Mouse (Mus musculus) forebrain, embryonic 15.5 days (tissue): ENCODE results near the gene Slc25a11. TPM values are rescaled to one million over a fixed set of nuclear protein-coding genes. Genes with fewer than 3 reads are reported as not detected.

Experiments
- ATAC-seq: fragments of 200-750 bp; cut with Nextera tagmentation; replicated peaks from 2 replicates; pipeline ENCODE4 v1.8.0; 2017; ENCODE audit warnings: mild to moderate bottlenecking, moderate TSS enrichment, moderate library complexity
- H3K27ac ChIP-seq: fragments of 300-500 bp; sonication (generic); replicated peaks from 2 replicates; pipeline ENCODE4 v1.5.1; 2015; ENCODE audit warnings: mild to moderate bottlenecking, inconsistent platforms
- H3K27me3 ChIP-seq: fragments of 300-500 bp; sonication (generic); 2 replicates; pipeline ENCODE4 v1.6.1; 2015; ENCODE audit warnings: inconsistent platforms
- H3K36me3 ChIP-seq: fragments of 300-500 bp; sonication (generic); 2 replicates; pipeline ENCODE4 v1.6.1; 2015; ENCODE audit warnings: mild to moderate bottlenecking, inconsistent platforms
- H3K4me1 ChIP-seq: fragments of 300-500 bp; sonication (generic); 2 replicates; pipeline ENCODE4 v1.6.1; 2015; ENCODE audit warnings: inconsistent platforms
- H3K4me2 ChIP-seq: fragments of 300-500 bp; sonication (generic); replicated peaks from 2 replicates; pipeline ENCODE4 v1.6.1; 2015; ENCODE audit warnings: mild to moderate bottlenecking, inconsistent platforms
- H3K4me3 ChIP-seq: fragments of 300-500 bp; sonication (generic); 2 replicates; pipeline ENCODE4 v1.5.1; 2015; ENCODE audit warnings: mild to moderate bottlenecking, inconsistent platforms
- H3K9ac ChIP-seq: fragments of 300-500 bp; sonication (generic); replicated peaks from 2 replicates; pipeline ENCODE4 v1.6.1; 2015; ENCODE audit warnings: mild to moderate bottlenecking, inconsistent platforms
- H3K9me3 ChIP-seq: fragments of 300-500 bp; sonication (generic); 2 replicates; pipeline ENCODE4 v1.6.1; 2016; ENCODE audit warnings: inconsistent platforms
- WGBS: fragments of 180-500 bp; shearing (Covaris S2); methylation state at CpG from one replicate; pipeline ENCODE4 v1.1.7; 2015; ENCODE audit warnings: mixed read lengths; 5-methylcytosine and 5-hydroxymethylcytosine counted together
- polyA plus RNA-seq: library from polyadenylated mRNA; unstranded; fragments of >200 nt; fragmentation: Nextera tagmentation; extraction: Ambion mirVana; gene quantifications from 2 replicates; pipeline ENCODE4 v1.2.1, GENCODE M21; 2015

The Slc25a11 gene
- polyA plus RNA-seq, 1 experiment from 2014 or later, result 168 TPM

DNA sequence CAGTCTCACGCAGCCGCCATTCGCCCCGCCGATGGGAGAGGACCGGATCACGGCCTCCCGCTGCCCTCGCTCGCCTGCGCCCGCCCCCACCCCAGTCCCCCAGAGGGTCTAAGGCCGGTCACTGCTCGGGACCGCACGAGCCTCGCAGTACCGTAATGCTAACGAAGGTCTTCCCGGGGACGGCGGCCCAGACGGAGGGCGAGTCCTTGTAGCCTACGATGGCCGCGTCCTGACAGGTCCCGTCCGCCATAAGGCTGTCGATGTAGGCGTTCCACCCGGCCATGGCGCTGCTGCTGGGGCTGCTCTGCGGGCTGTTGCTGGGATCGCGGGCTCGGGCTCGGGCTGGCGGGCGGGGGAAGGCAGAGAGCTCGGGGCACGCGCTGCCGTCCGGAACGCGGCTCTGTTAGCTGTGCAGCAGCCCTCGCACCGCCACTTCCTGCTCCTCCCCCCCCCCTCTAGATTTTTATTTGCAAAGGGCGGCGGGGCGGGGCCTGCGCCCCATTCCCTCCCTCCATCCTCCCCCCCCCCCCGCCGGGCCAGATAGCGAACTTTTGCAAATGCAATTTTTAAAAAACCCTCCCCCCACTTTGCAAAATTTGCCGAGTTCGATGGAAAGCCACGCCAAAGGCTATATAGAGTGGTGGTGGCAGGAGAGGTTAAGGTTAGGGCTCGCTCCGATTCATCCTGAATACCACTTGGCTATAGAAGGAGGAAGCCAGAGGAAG lies 7.1 kb upstream of the Slc25a11 start, which contains the start of gene Pfn1:
Gene Pfn1 (minus strand): TSS at position 447 of the 725 bp plus-strand sequence.
- WGBS, result under 1% methylated on average over 56 of the region's 61 CpGs
- no peaks in the 10 kb centered on the region for H3K9me3 ChIP-seq
- peak within 1 kb of the TSS; percentile 97 for H3K27ac ChIP-seq
- peak within 1 kb of the TSS; percentile 99 for H3K4me3 ChIP-seq
- peak; percentile 59 for ATAC-seq
- H3K27me3 ChIP-seq, result no peaks in the 10 kb centered on the region
- peak within 1 kb of the TSS; percentile 72 for H3K4me2 ChIP-seq
- peak within 1 kb of the TSS; percentile 97 for H3K9ac ChIP-seq
- H3K36me3 ChIP-seq, result peaks cover 31% of the 10 kb centered on the region
- peaks cover 46% of the 10 kb centered on the region for H3K4me1 ChIP-seq

DNA sequence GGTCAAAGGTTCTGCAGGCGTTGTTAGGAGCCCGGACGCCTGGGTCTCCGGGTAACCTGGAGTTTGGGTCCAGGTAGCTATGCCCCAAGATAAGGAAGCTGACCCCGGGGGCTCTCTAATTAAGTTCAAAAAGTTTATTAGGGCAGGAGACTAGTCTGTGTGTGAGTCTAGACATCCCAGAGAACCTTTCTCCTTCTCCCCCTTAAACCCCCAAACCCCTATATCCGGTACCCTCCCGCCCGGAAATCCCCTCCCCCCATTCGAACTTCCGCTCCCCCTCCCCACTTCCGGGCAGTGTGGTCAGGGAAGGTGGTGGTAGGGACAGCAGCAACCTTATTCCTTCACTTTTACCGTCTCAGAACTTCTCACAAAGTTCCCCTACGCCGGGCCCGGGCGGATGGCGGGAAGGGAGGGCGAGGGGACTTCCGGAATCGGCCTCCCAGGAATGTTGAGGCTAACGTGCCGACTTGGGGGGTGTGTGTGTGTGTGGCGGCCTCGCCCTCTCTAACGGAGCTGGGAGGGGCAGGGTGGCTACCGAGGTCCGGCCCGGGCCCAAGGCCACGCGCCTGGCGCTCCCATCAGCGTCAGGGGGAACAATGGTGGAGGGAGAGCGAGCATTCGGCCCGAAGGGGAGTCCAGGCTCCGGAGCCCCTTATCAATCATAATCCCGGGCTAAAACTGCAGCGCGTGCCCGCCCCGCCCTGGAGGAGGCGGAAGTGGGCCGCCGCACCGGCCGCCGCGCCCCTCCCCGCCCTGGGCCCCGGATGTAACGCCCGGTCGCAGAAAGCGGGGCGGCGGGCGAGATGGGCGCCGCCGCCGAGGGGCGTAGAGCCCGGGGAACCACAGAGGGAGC lies 6.3 kb upstream of the Slc25a11 start:
- under 1% methylated on average over 51 of the region's 63 CpGs for WGBS
- H3K27me3 ChIP-seq, result no peaks in the 10 kb centered on the region
- H3K4me2 ChIP-seq, result peak overlapping the region; percentile 72
- peak overlapping the region; percentile 99 for H3K4me3 ChIP-seq
- peaks cover 54% of the 10 kb centered on the region for H3K4me1 ChIP-seq
- peak; percentile 66 for ATAC-seq
- peak overlapping the region; percentile 97 for H3K27ac ChIP-seq
- peak overlapping the region; percentile 97 for H3K9ac ChIP-seq
- H3K36me3 ChIP-seq, result peaks cover 37% of the 10 kb centered on the region
- H3K9me3 ChIP-seq, result no peaks in the 10 kb centered on the region

GRCm38 (mm10) chr11:70652884-70653344 lies 5.6 kb upstream of the Slc25a11 start:
- Histone ChIP-seq H3K4me3 (peak overlapping the region; percentile 99), H3K27ac (peak overlapping the region; percentile 97), H3K36me3 (peaks cover 37% of the 10 kb centered on the region), H3K4me1 (peaks cover 60% of the 10 kb centered on the region), H3K4me2 (peak overlapping the region; percentile 72), H3K9ac (peak overlapping the region; percentile 97), H3K27me3 (no peaks in the 10 kb centered on the region), H3K9me3 (no peaks in the 10 kb centered on the region)
- WGBS, result 62% methylated on average over 6 of the region's 6 CpGs
- no peak for ATAC-seq

- H3K4me1 ChIP-seq, result peaks cover 62% of the 10 kb centered on the region
- peaks cover 37% of the 10 kb centered on the region for H3K36me3 ChIP-seq
- peak overlapping the region; percentile 99 for H3K4me3 ChIP-seq
- ATAC-seq, result no peak
- H3K9me3 ChIP-seq, result no peaks in the 10 kb centered on the region
- H3K27me3 ChIP-seq, result no peaks in the 10 kb centered on the region
- no peak overlapping the region for H3K27ac ChIP-seq
- peak overlapping the region; percentile 72 for H3K4me2 ChIP-seq
- 72% methylated on average over 12 of the region's 12 CpGs for WGBS
- H3K9ac ChIP-seq, result peak overlapping the region; percentile 97; the same call in 1 of the 2 replicates
Observed at GRCm38 (mm10) chr11:70652029-70652883, 5.0 kb upstream of the Slc25a11 start.

DNA sequence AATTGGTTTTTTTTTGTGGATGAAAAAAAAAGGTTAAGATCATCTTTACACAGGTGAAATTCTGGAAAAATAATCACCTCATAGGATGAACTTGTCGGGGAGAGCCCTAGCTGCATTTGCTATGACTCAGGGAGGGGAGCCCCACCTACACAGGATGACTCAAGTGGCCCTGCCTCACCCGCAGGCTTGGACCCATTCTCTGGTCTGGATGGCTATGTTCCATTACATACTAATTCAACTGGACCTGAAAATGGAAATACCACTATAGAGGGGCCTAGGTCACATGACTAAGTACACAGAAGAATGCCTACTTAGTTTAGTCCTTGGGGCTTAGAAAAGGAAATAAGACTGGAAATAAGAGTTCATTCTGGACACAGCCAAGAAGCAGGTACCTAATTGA lies 4.1 kb upstream of the Slc25a11 start:
- H3K9me3 ChIP-seq, result no peaks in the 10 kb centered on the region
- ATAC-seq, result no peak
- H3K4me2 ChIP-seq, result no peak overlapping the region
- H3K36me3 ChIP-seq, result peaks cover 37% of the 10 kb centered on the region
- no peak overlapping the region for H3K9ac ChIP-seq
- WGBS, result 82% methylated on average over 2 of the region's 2 CpGs
- peaks cover 57% of the 10 kb centered on the region for H3K4me1 ChIP-seq
- H3K27me3 ChIP-seq, result no peaks in the 10 kb centered on the region
- H3K27ac ChIP-seq, result no peak overlapping the region
- H3K4me3 ChIP-seq, result no peak overlapping the region

DNA sequence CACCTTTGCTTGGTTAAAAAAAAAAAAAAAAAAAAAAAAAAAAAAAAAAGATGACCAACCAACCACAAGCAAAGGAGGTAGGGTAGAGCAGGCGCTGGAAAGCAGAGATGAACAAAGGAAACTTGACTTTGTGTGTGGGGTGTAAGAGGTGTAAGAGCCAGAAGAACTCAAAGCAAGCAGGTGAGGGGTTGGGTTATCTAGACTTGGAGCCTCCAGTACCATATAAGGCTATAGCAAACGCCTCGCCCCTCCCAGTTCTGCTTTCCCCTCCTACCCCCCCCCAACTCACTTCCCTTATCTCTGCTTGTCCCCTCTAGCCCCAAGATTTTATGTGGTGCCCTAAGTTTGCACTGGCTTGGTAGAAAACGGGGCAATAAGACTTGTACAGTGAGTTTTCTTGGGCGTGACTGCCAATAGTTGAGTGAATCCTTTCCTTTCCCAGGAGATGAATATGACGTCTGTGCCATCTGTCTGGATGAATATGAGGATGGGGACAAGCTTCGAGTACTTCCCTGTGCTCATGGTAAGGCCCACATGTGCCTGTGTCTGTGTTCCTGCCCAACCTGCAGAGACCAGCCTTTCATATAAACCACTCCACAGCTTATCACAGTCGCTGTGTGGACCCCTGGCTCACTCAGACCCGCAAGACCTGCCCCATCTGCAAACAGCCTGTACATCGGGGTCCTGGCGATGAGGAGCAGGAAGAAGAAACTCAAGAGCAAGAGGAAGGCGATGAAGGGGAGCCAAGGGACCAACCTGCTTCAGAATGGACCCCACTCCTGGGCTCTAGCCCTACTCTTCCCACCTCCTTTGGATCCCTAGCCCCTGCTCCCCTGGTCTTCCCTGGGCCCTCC lies 3.3 kb upstream of the Slc25a11 start:
- no peaks in the 10 kb centered on the region for H3K27me3 ChIP-seq
- WGBS, result 84% methylated on average over 12 of the region's 12 CpGs

DNA sequence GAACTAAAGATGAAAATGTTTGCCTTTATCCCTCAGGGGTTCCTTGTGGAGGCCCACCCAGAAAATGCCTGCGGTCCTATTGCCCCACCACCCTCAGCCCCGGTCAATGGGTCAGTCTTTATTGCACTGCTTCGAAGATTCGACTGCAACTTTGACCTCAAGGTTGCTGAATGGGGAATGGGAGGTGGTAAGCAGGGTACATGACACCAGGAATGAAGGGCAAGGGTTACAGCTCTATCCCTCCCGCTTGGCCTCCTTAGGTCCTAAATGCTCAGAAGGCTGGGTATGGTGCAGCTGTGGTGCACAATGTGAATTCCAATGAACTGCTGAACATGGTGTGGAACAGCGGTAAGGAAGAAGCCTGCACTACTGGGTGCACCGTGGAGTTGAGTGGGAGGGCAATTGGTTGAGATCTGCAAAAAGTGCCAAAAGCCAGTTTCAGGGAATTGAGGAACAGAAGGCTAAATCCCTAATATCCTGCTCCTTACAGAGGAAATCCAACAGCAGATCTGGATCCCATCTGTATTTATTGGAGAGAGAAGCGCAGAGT lies 2.0 kb upstream of the Slc25a11 start:
- no peak overlapping the region for H3K27ac ChIP-seq
- H3K27me3 ChIP-seq, result no peaks in the 10 kb centered on the region
- peaks cover 45% of the 10 kb centered on the region for H3K36me3 ChIP-seq
- peak overlapping the region; percentile 65; the same call in 1 of the 2 replicates for H3K4me3 ChIP-seq
- peaks cover 57% of the 10 kb centered on the region for H3K4me1 ChIP-seq
- no peak for ATAC-seq
- WGBS, result 86% methylated on average over 8 of the region's 8 CpGs
- H3K9me3 ChIP-seq, result no peaks in the 10 kb centered on the region
- no peak overlapping the region for H3K9ac ChIP-seq
- 0 out of 2 replicates have a peak overlapping the region, but pooled peaks have one; percentile 94 for H3K4me2 ChIP-seq

More for the DNA sequence above, 3.3 kb upstream of the Slc25a11 start:
- H3K4me3 ChIP-seq, result no peak overlapping the region
- no peak overlapping the region for H3K4me2 ChIP-seq
- no peak for ATAC-seq
- H3K9me3 ChIP-seq, result no peaks in the 10 kb centered on the region
- peaks cover 57% of the 10 kb centered on the region for H3K4me1 ChIP-seq
- H3K27ac ChIP-seq, result no peak overlapping the region
- H3K9ac ChIP-seq, result no peak overlapping the region
- peaks cover 37% of the 10 kb centered on the region for H3K36me3 ChIP-seq

DNA sequence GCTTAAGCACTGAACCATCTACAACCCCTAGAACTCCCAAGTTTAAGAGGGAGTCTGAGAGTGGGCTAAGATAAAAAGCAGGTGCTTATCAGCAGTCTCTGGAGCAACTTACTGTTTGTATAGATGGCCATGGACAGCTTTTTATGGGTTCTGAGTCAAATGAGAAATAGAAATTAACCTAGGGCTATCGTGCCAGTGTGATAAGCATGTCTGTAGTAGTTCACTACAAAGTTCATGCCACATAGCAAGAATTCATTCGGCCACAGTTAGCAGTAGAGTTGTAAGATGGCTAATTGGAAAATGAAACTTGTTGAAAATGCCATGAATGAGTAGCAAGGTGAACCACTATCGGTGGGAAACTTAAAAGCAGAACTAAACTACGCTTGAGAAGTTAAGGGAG lies 1.2 kb upstream of the Slc25a11 start:
- ATAC-seq, result no peak
- Histone ChIP-seq H3K27me3 (no peaks in the 10 kb centered on the region), H3K27ac (no peak overlapping the region), H3K4me1 (peaks cover 56% of the 10 kb centered on the region), H3K4me2 (peak overlapping the region; percentile 94), H3K36me3 (peaks cover 49% of the 10 kb centered on the region), H3K9me3 (no peaks in the 10 kb centered on the region), H3K9ac (no peak overlapping the region), H3K4me3 (peak overlapping the region; percentile 65)
- 87% methylated on average over 4 of the region's 4 CpGs for WGBS

GRCm38 (mm10) chr11:70647716-70648420 lies 589 bp upstream of the Slc25a11 start:
- H3K36me3 ChIP-seq, result peaks cover 53% of the 10 kb centered on the region
- no peaks in the 10 kb centered on the region for H3K27me3 ChIP-seq
- peaks cover 50% of the 10 kb centered on the region for H3K4me1 ChIP-seq
- 5% methylated on average over 28 of the region's 28 CpGs for WGBS
- ATAC-seq, result peak; percentile 3; the same call in 1 of the 2 replicates
- no peaks in the 10 kb centered on the region for H3K9me3 ChIP-seq
- peak overlapping the region; percentile 94 for H3K4me2 ChIP-seq
- H3K27ac ChIP-seq, result peak overlapping the region; percentile 98
- peak overlapping the region; percentile 75 for H3K9ac ChIP-seq
- peak overlapping the region; percentile 65 for H3K4me3 ChIP-seq

- peak overlapping the region; percentile 75 for H3K4me2 ChIP-seq
- peaks cover 37% of the 10 kb centered on the region for H3K4me1 ChIP-seq
- peak overlapping the region; percentile 65 for H3K4me3 ChIP-seq
- H3K27ac ChIP-seq, result peak overlapping the region; percentile 98
- WGBS, result 8% methylated on average over 3 of the region's 3 CpGs
- ATAC-seq, result no peak
- H3K9me3 ChIP-seq, result no peaks in the 10 kb centered on the region
- H3K36me3 ChIP-seq, result peaks cover 42% of the 10 kb centered on the region
- no peaks in the 10 kb centered on the region for H3K27me3 ChIP-seq
- peak overlapping the region; percentile 87 for H3K9ac ChIP-seq
Observed at GRCm38 (mm10) chr11:70646259-70646555, 1.1 kb downstream of the Slc25a11 start.
